18 mouse cellular contexts compared by ENCODE assay signal in genomic region chr17:5936276-5936675, GRCm38 (mm10). TPM values are rescaled to one million over a fixed set of nuclear protein-coding genes. Genes with fewer than 3 reads are reported as not detected.
DNase-seq lines count a peak whose midpoint lies in the region; ATAC-seq and TF ChIP-seq lines count a peak whose summit lies in the region.
"Had no signal": no experiment of that assay in that cellular context is flagged by ENCODE, and none has a peak within 500 bp of the region (broad histone marks: within the 10 kb centered on the region; RNA-seq: fewer than 3 reads in every experiment).

No protein-coding gene starts in this region.

- no peak for ATAC-seq in kidney, embryonic 15.5 days (replicated peaks; ENCODE audit: low FRiP score)
- no peak for ATAC-seq in midbrain, embryonic 15.5 days (replicated peaks)
- no peak for ATAC-seq in midbrain, embryonic 16.5 days
- ATAC-seq: inflammation-experienced regulatory T-cells, adult 6 months; midbrain, embryonic 13.5 days had no signal

- no peak overlapping the region for H3K27ac ChIP-seq in kidney, embryonic 15.5 days
- no peak overlapping the region for H3K27ac ChIP-seq in midbrain, embryonic 15.5 days
- H3K27ac ChIP-seq in midbrain, embryonic 16.5 days (ENCODE audit: low read length): no peak overlapping the region
- H3K27ac ChIP-seq: heart, embryonic 13.5 days; midbrain, embryonic 13.5 days had no signal

- H3K9ac ChIP-seq in kidney, embryonic 15.5 days: no peak overlapping the region
- H3K9ac ChIP-seq in midbrain, embryonic 15.5 days: no peak overlapping the region
- no peak overlapping the region for H3K9ac ChIP-seq in midbrain, embryonic 16.5 days (ENCODE audit: low read depth, low read length)
- H3K9ac ChIP-seq: heart, embryonic 13.5 days; midbrain, embryonic 13.5 days had no signal

- peaks cover 3% of the 10 kb centered on the region; the same call in 1 of the 2 replicates for H3K36me3 ChIP-seq in kidney, embryonic 15.5 days
- H3K36me3 ChIP-seq in midbrain, embryonic 15.5 days (replicated peaks): no peaks in the 10 kb centered on the region
- no peaks in the 10 kb centered on the region for H3K36me3 ChIP-seq in midbrain, embryonic 16.5 days (ENCODE audit: control insufficient read depth, insufficient read depth, low read length)
- H3K36me3 ChIP-seq: midbrain, embryonic 13.5 days had no signal

- TF ChIP-seq POLR2A in lung, adult 2 months (IDR thresholded peaks at IDR 0.05; ENCODE audit: borderline replicate concordance, extremely low read depth, low read depth, low read length): no peak

- WGBS in kidney, embryonic 15.5 days: 73% methylated on average over 14 of the region's 14 CpGs
- 60% methylated on average over 14 of the region's 14 CpGs for WGBS in lung, adult 2 months
- WGBS in midbrain, embryonic 15.5 days: 51% methylated on average over 14 of the region's 14 CpGs
- WGBS in midbrain, embryonic 16.5 days: 44% methylated on average over 14 of the region's 14 CpGs

- H3K9me3 ChIP-seq in kidney, embryonic 15.5 days (replicated peaks): no peaks in the 10 kb centered on the region
- no peaks in the 10 kb centered on the region for H3K9me3 ChIP-seq in midbrain, embryonic 15.5 days
- no peaks in the 10 kb centered on the region for H3K9me3 ChIP-seq in midbrain, embryonic 16.5 days (replicated peaks; ENCODE audit: control insufficient read depth, low read length, poor library complexity, severe bottlenecking)
- H3K9me3 ChIP-seq: heart, embryonic 13.5 days; midbrain, embryonic 13.5 days had no signal

- H3K27me3 ChIP-seq in kidney, embryonic 15.5 days: peaks cover 6% of the 10 kb centered on the region
- H3K27me3 ChIP-seq in midbrain, embryonic 15.5 days (replicated peaks): peaks cover 12% of the 10 kb centered on the region
- H3K27me3 ChIP-seq in midbrain, embryonic 16.5 days (ENCODE audit: control insufficient read depth, insufficient read depth, low read depth, low read length): peaks cover 5% of the 10 kb centered on the region; the same call in 1 of the 2 replicates

- H3K4me1 ChIP-seq in kidney, embryonic 15.5 days: peaks cover 31% of the 10 kb centered on the region
- H3K4me1 ChIP-seq in lung, adult 2 months (ENCODE audit: control insufficient read depth, insufficient read depth, low read length): peaks cover 7% of the 10 kb centered on the region
- peaks cover 16% of the 10 kb centered on the region for H3K4me1 ChIP-seq in midbrain, embryonic 15.5 days
- H3K4me1 ChIP-seq in midbrain, embryonic 16.5 days (ENCODE audit: control insufficient read depth, insufficient read depth, low read length): peaks cover 7% of the 10 kb centered on the region

- no peak for TF ChIP-seq CTCF in lung, adult 2 months (IDR thresholded peaks at IDR 0.05; ENCODE audit: insufficient read depth, low read length)

- no peak overlapping the region for H3K4me3 ChIP-seq in kidney, embryonic 15.5 days (replicated peaks)
- H3K4me3 ChIP-seq in lung, adult 2 months (replicated peaks; ENCODE audit: extremely low read depth, low read depth, low read length): no peak overlapping the region
- H3K4me3 ChIP-seq in midbrain, embryonic 15.5 days: no peak overlapping the region
- H3K4me3 ChIP-seq in midbrain, embryonic 16.5 days (ENCODE audit: low read depth, low read length): no peak overlapping the region
- H3K4me3 ChIP-seq: heart, embryonic 13.5 days; midbrain, embryonic 13.5 days had no signal

- H3K4me2 ChIP-seq in kidney, embryonic 15.5 days: no peak overlapping the region
- H3K4me2 ChIP-seq in midbrain, embryonic 15.5 days: no peak overlapping the region
- H3K4me2 ChIP-seq in midbrain, embryonic 16.5 days (ENCODE audit: low read length): no peak overlapping the region
- H3K4me2 ChIP-seq: heart, embryonic 13.5 days; midbrain, embryonic 13.5 days had no signal

- DNase-seq in kidney, adult 9 months: peak; percentile 15
- DNase-seq in adipocyte (ENCODE audit: low spot score): peak; percentile 81
- peak; percentile 37 for DNase-seq in lung, adult 2 months
- peak; percentile 22 for DNase-seq in naive thymus-derived CD4-positive, alpha-beta T cell, adult 2 months (ENCODE audit: low read depth)
- DNase-seq in right cerebral cortex, postnatal 14 days: no peak
- DNase-seq: adrenal gland, adult 8-10 months; cerebellum, adult 9-11 months; gastrocnemius, postnatal 36 days; heart, postnatal 4 days; kidney, postnatal 10 days; right cerebral cortex, postnatal 25 days; thymus, postnatal 36 days had no signal

RNA-seq across cellular contexts. Expression of gene Synj2, which starts 4.8 kb away (rescaled TPM):
- polyA plus RNA-seq in kidney, embryonic 15.5 days (2015; fragmentation: Nextera tagmentation; extraction: Ambion mirVana): 3.2 and 3.8 TPM in 2 replicates
- 7.1 and 10.9 TPM in 2 replicates for polyA plus RNA-seq in lung, adult 2 months (2012; rRNA removed)
- polyA plus RNA-seq in midbrain, embryonic 15.5 days (2015; fragmentation: Nextera tagmentation; extraction: Ambion mirVana): 0.79 and 0.86 TPM in 2 replicates
- polyA plus RNA-seq in midbrain, embryonic 16.5 days (2015; fragmentation: Nextera tagmentation; extraction: Ambion mirVana): 0.93 and 1.5 TPM in 2 replicates
